Mouse (Mus musculus): ENCODE measurements at regions not wholly inside any gene's neighbourhood (a gene's known extent, or its start where the extent isn't known, plus 50 kb on each side); places are given as distances from the start of the nearest gene placed in this dataset.
A peak's percentile ranks its signal among the peaks of the same experiment; 100 is the strongest.

DNA sequence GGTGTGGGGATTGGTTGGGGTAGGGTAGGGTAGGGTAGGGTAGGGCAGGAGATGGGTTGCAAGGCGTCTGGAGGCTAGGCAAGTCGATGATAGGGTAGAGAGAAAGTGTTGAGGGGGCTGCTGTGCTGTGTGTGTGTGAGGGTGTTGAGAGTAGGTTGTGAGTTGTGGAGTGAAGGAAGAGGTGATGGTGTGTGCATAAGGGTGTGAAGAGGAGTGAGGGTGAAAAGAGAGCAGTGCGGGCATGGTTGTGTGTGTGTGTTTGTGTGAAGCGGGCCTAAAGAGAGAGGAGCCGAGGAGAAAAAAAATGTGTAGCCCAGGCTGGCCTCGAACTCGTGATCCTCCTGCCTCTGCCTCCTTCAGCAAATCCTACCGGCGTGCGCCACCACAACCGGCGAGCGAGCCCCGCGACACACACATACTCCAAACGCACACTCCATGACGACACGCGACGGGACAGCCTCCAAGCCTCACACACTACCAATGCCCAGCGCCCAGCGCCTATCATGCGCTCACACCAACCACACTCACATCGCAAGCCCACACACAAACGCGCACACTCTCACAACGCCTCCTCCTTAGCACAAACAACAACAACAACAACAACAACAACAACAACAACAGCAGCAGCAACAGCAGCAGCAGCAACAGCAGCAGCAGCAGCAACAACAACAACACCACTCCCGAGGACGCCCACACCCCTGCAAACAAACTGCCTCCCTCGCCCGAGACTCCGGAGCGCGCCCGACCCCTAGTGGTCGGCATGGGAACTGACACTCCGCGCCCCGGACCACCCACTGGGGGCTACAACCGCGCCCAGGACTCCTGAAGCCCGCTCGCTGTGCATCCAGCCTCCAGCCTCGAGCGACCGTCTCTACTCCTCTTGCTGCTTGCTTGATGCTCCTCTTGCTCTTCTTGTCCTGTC is 55.6 kb upstream of the Ezh2 start:
- in situ Hi-C loops (cut with MboI; ENCODE audit: low pct_ligation_motif_present, low pct_unique_long_range_greater_than_20kb, low sequenced_read_pairs) (no loop called here), dilution Hi-C loops (cut with MboI; ENCODE audit: extremely low pct_ligation_motif_present, extremely low pct_unique_long_range_greater_than_20kb, low sequenced_read_pairs) (no loop called here)
- Histone ChIP-seq H3K79me2 (replicated peaks; ENCODE audit: control insufficient read depth, extremely low read depth, insufficient read depth, poor library complexity, severe bottlenecking) (no peaks in the 10 kb centered on the region), H3K36me3 (replicated peaks in 1 of 2; ENCODE audit: control insufficient read depth in 1 of 2, insufficient read depth in 1 of 2, low read length in 1 of 2) (no peaks in the 10 kb centered on the region), H3K27ac (ENCODE audit: insufficient read depth, low read depth) (peak overlapping the region; percentile 60), H3K4me1 (ENCODE audit: control insufficient read depth in 1 of 2, insufficient read depth in 2 of 2) (peaks cover 0 to 3% of the 10 kb centered on the region in 2 experiments; a peak in 1 of 4 replicates), H3K4me2 (ENCODE audit: insufficient read depth, low read depth, poor library complexity, severe bottlenecking) (peak overlapping the region; percentile 72), H3K4me3 (replicated peaks in 1 of 3; ENCODE audit: low read depth in 2 of 3, low read length in 2 of 3, poor library complexity in 1 of 3) (peak overlapping the region; percentile 73 to 91 (median 73)), H3K9me3 (replicated peaks; ENCODE audit: low read length) (no peaks in the 10 kb centered on the region), H3K9ac (ENCODE audit: insufficient read depth, low read depth) (peak overlapping the region; percentile 61), H3K27me3 (replicated peaks) (no peaks in the 10 kb centered on the region)
- peak; percentile 79 for DNase-seq (ENCODE audit: extremely low read depth)
- TF ChIP-seq POLR2AphosphoS2 (IDR thresholded peaks at IDR 0.05; ENCODE audit: low read depth, low read length) = no peak
- peak; percentile 34 to 81; a peak in 3 of 4 replicates for TF ChIP-seq CTCF (conservative IDR thresholded peaks at IDR 0.05 in 1 of 2, IDR thresholded peaks at IDR 0.05 in 1 of 2; ENCODE audit: low read depth in 2 of 2, low read length in 2 of 2)
- TF ChIP-seq ETS1 (conservative IDR thresholded peaks at IDR 0.05; ENCODE audit: low read depth, low read length) = no peak
- TF ChIP-seq RAD21 (IDR thresholded peaks at IDR 0.05; ENCODE audit: low read depth, low read length) = peak; percentile 74
- no peak for TF ChIP-seq EP300 (IDR thresholded peaks at IDR 0.05; ENCODE audit: low read length)
- no peak for TF ChIP-seq HCFC1 (IDR thresholded peaks at IDR 0.05; ENCODE audit: low read depth, low read length)
- no peak for TF ChIP-seq ZKSCAN1 (IDR thresholded peaks at IDR 0.05; ENCODE audit: borderline replicate concordance, low read depth, low read length)
- TF ChIP-seq TCF12 (IDR thresholded peaks at IDR 0.05; ENCODE audit: low read depth, low read length) = peak; percentile 22; the same call in 1 of the 2 replicates
- TF ChIP-seq IRF4 (IDR thresholded peaks at IDR 0.05; ENCODE audit: low read depth, low read length) = peak; percentile 32; the same call in 1 of the 2 replicates
- TF ChIP-seq CHD2 (IDR thresholded peaks at IDR 0.05; ENCODE audit: low read length) = no peak
- 0 out of 2 replicates have a peak, but pooled peaks have one; percentile 30 for TF ChIP-seq MEF2A (IDR thresholded peaks at IDR 0.05; ENCODE audit: borderline replicate concordance, low read depth, low read length)
- peak; percentile 69; the same call in 1 of the 2 replicates for TF ChIP-seq KAT2A (IDR thresholded peaks at IDR 0.05; ENCODE audit: insufficient replicate concordance, low read length)
- TF ChIP-seq ZNF384 (IDR thresholded peaks at IDR 0.05; ENCODE audit: low read depth, low read length) = peak; percentile 63
- TF ChIP-seq ELF1 (IDR thresholded peaks at IDR 0.05; ENCODE audit: low read depth, low read length) = peak; percentile 90
- TF ChIP-seq TBP (conservative IDR thresholded peaks at IDR 0.05; ENCODE audit: low read depth, low read length) = peak; percentile 99
- TF ChIP-seq BHLHE40 (IDR thresholded peaks at IDR 0.05; ENCODE audit: low read depth, low read length) = peak; percentile 64; the same call in 1 of the 2 replicates
- peak; percentile 23; the same call in 1 of the 2 replicates for TF ChIP-seq MXI1 (IDR thresholded peaks at IDR 0.05; ENCODE audit: low read depth, low read length)
- TF ChIP-seq GABPA (IDR thresholded peaks at IDR 0.05; ENCODE audit: insufficient replicate concordance, low read depth, low read length) = no peak
- TF ChIP-seq POLR2A (IDR thresholded peaks at IDR 0.05; ENCODE audit: low read depth, low read length) = 0 out of 2 replicates have a peak, but pooled peaks have one; percentile 30
- no peak for TF ChIP-seq MAZ (IDR thresholded peaks at IDR 0.05; ENCODE audit: low read depth, low read length)
- peak; percentile 77 for TF ChIP-seq SMC3 (IDR thresholded peaks at IDR 0.05; ENCODE audit: low read depth, low read length)
- no peak for TF ChIP-seq JUND (conservative IDR thresholded peaks at IDR 0.05; ENCODE audit: low read depth, low read length)
- TF ChIP-seq MYC (IDR thresholded peaks at IDR 0.05; ENCODE audit: low read depth, low read length) = 0 out of 2 replicates have a peak, but pooled peaks have one; percentile 66
- TF ChIP-seq NRF1 (IDR thresholded peaks at IDR 0.05; ENCODE audit: low read depth, low read length) = peak; percentile 59; the same call in 1 of the 2 replicates
- TF ChIP-seq MAFK (IDR thresholded peaks at IDR 0.05; ENCODE audit: insufficient replicate concordance, low read length) = peak; percentile 90
- TF ChIP-seq ZMIZ1 (IDR thresholded peaks at IDR 0.05; ENCODE audit: low read depth, low read length) = no peak
- no peak for TF ChIP-seq JUN (IDR thresholded peaks at IDR 0.05; ENCODE audit: insufficient read depth, low read depth, low read length)
